Mouse (Mus musculus) cerebellum, postnatal 10 days (tissue): ENCODE data around the gene T2.
"Not testable (repeated sequence)": the region's sequence is repeated elsewhere in the genome, so short reads cannot be mapped to it uniquely, and the experiment has no call there.

Experiments
- DNase-seq, 2 experiments: peaks; one replicate each; pipeline ENCODE4 v3.0.0; 2021; ENCODE audit warnings: mixed read lengths in 2 of 2

Gene T2

DNA sequence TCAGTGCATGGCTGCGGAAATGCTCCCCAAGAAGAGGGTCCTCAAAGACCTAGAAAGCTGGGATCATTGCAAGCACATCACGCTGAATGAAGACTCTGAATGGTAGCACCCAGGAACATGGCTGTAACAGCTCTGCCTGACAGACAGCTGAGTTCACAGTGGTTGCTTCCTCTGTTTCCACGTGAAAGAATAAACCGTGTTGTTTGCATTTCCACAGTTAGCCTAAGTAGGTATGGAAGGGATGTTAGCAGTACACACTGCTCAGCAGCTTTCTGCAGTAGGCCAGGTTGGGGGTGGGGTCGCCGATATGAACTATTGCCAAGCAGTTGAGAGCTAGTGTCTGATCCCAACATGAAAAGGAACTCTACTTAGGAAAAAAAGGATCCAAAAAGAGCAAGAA lies at the start of gene T2:
Gene T2, plus strand, starts transcription at position 301 of the 400 bp plus-strand sequence.
- DNase-seq, result no peak

DNA sequence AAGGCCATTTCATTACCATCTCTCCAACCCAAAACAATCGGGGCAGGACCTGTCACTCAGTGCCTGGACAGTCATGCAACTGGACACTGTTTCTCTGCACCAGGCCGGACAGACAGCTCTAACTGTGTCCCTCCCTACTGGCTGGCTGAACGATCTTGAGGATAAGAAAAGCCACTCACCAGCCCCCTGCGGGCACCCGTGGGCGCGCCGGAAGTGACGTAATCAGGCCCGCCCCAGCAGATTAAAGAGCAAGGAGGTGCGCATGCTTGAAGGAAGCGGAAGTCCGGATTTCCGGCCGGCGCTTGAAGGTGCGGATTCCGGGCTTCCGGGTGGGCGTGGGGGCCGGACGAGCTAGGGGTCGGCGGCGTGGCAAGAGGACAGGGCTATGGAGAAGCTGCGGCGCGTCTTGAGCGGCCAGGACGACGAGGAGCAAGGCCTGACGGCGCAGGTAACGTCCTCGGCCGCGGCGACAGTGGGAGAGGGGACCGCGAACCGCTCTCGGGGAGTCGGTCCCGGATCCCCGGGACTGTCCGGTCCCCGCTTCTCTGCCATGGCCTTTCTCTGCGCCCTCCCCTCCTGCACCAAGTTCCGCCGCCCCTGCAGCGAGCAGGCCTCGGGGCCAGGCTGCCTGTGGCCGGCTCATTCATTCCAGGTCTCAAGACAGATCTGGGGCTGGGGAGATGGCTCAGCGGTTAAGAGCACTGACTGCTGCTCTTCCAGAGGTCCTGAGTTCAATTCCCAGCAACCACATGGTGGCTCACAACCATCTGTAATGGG lies 44.8 kb upstream of the T2 start, which contains the start of gene Sft2d1:
Gene Sft2d1, plus strand, starts transcription at position 265 of the 777 bp plus-strand sequence.
- DNase-seq, result peak; percentile 99

DNA sequence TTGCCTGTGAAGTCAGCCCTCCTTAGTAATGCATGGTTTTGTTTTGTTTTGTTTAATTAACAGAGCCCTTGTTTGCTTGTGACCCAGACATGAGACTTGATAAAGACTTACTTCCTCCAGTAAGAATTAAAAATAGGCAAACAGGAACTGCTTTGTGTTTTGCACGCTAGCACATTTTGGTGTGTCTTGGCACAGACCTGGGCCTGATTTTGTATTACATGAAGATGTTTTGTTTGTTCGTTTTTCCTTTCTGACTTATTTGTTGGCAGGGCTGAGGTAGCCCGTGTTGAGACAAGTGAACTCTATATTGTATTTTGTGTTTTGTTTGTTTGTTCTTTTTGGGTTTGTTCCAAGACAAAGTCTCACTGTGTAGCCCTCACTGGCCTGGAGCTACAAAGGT lies 44.0 kb upstream of the T2 start:
- no peak for DNase-seq

DNA sequence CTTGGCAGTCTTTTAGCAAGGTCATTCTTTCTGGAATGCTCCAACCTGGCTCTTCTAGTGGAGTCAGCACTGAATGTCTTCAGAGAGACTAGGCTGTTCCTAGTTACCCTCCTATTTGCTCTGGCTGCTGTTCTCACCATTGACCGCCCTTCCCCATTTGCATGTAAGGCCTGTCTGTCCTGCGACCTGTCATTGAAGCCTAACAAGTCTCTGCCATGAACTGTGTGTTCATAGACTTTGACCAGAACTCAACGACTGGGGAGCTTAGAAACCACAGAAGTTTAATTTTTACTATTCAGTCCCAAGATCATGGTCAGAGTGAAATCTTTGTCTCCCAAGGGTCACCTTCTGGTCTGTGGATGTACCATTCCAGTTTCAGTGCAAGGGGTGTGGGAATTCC lies 41.8 kb upstream of the T2 start:
- DNase-seq, result no peak

DNA sequence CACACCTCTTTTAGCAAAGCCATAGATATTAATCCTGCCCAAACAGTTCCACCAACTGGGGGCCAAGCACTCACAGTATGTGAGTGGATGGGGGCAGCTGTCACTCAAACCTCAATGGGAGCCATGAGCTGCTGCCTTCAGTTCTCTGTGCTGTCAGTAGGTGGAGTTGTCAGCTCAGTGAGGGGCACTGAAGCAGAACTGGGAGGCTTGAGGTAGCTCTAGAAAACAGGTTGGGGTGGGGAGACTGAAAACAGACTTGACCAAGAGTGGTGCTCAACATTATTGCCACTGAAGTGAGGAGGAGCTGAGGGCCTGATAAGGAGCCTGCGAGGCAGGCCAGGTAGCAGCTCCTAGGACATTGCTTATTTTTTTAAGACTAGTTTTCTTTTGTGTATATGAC lies 39.5 kb upstream of the T2 start:
- DNase-seq, result peak; percentile 54 to 55

DNA sequence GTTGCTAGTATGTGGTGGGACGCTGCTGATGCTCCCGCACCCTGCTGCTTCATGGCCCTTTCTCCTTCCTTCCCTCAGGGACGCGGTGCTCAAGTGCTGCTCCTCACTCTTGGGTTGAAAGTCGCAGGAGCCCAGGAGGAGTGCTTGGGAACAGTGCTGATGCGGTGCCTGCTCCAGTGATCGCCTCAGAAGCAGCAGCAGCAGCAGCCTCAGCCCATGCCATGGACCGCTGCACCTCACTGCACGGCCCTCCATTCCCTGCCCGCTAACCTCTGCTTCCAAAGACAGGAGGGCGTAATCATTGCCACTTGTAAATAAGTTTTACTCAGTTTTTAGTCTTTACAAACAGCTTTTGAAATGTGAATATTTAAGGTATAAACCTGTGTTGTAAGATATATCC lies 28.9 kb upstream of the T2 start:
- not testable (repeated sequence) for DNase-seq

DNA sequence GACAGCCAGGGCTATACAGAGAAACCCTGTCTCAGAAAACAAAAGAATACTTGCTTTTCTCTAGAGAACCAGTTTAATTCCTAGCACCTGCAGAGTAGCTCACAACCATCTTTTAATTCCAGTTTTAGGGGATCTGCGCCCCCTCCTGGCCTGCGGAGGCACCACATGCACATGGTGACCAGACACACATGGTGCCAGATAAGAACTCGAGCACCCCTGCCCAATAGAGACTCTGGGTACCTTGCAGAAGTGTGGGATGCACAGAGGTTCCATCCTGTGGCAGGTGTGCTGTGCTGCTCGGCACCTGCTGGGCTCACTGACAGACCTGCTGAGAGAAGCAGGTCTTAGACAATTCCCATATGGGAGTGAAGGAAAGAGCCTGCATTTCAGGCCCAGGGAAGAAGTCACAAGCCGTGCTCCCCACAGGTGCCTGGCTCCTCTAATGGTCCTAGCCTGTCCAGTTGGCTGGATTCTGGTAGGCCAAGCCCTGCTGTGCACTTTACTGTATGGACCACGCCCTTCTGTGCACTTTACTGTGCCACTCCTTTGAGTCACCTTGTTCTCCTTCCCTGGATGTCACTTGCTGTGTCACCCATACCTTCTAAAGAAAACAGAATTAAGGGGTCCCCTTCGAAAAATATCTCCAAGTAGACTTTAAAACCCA lies 27.1 kb upstream of the T2 start:
- DNase-seq, result peak; percentile 46 to 57

DNA sequence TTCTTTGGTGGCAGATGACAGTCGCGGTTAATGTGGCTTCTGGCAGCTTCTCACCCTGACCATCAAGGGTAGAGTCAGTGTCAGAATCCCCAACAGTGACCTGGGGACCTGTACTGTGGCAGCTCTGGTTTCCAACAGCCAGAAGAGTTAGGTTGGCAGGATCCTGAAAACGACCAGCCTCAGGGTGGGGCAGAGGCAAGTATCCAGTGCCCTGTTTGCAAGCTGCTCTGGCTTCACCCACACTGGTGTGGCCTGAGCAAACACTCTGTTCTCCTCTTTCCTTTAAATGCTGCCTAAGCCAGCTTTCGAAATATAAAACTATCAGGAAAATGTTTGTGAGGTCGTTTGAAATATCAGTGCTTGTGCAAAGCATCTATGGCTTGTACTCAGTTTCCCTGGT lies 25.2 kb upstream of the T2 start:
- no peak for DNase-seq

DNA sequence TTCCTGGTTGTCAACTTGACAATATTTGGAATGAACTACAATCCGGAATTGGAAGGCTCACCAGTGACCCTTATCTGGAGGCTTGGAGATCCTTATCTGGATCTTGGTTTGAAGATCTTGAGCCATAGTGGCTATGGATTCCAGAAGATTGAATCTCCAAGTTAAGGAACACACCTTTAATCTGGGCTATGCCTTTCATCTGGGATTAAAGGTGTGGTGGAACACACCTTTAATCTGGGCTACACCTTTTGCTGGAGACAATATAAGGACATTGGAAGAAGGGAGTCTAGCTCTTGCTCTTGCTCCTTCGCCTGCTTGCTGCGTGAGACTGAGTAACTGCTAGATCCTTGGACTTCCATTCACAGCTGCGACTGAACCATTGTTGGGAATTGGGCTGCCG lies 18.6 kb upstream of the T2 start, which contains the start of gene Prr18:
Gene Prr18, plus strand, starts transcription at position 301 of the 400 bp plus-strand sequence.
- DNase-seq, result not testable (repeated sequence)

DNA sequence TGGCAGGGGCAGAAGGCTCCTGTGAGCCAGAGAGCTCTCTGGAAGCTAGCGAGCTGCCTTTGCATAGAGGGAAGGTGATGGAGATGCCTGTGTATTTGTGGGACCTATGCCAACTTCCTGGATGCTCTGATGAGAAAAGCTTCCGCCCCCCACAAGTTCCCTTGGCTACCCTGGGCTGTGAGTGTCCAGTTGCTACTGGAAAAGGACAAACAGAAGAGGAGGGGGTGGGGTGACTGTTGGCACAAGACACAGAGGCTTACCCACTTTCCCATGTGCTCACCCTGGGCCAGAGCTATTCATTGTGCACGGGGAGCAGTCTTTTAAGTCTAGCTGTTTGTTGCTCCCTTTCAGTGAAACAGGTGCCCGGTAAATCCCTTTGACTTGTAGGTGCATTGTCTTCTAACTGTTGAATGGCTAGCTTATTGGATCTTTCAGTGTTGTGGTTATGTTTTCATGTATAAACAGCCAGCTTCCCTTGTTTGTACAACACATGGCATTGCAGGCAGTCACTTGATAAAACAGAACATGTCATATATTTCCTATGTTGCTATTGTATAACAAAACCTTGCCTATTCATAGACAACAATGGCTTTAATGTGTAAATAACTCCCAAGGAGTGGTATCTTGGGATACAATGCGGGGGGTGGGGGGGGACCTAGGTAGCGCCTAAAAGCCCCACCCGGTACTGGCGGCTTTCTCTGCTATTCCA lies 16.0 kb upstream of the T2 start:
- DNase-seq, result peak; percentile 80

DNA sequence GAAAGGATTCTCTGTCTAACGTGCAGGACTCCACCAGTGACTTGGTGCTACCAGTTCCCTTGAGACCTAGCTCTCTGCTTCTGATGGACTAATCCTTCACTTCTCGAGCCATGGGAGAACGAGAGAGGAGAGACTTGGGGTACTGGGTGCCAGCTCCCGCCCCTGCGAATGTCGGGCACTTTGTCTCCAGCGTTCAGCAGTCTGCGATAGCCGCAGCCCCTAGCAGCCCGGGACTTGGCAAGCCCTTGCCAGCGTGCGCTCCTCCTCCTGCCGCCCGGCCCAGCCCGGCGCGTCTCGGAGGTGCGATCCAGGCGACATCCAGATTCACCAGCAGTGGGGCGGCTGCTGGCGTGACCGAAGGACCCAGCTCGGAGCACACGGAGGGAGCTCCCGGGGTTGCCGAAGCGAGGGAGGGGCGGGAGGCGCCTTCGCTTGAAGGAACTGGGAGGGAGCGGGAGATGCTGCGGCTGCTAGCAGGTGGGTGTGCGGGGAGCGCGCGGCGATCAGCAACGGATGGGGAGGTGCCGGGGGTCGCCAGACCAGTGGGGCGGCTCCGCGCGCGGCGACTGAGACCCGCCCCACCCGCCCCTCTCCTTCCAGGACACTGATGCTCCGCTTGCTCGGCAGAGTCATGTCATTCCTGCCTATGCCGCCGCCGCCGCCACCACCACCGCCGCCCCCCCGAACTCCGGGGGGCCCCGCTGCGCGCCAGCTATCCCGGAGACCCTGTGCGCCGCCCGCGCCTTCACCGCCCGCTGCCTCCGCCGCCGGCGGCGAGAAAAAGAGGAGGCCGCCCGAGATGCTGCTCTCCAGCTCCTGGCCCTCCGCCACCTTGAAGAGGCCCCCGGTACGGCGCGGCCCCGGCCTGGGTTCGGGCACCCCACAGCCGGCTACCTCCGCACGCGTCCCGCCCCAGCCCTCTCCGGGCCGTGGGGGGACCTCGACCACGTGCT lies 15.1 kb upstream of the T2 start:
- DNase-seq, result peak; percentile 84 to 86

DNA sequence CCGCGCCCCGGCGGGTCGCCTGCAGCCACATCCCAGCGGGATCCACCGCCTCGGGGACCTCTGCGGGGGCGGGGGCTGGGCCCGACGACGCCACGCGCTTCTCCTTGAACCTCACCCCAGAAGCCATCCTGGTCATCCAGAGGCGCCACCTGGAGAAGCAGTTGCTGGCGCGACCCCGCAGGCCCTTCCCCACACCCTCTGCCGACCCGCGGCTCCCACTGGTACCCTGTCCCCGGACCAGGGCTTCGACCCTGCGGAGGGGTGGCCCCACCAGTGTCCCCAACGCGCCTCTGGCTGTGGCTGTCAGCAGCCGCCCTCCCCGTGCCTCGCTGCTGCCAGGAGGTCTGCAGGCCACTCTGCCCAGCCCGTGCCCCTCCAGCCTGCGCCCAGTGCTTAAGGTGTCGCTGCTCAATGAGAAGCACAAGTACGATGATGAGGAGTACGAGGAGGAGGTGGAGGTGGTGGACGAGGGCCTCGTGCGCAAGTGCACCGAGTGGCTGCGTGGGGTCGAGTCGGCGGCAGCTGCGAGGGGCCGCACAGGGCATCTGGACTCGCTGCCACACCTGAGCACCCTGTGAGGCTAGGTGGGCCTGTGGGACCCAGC lies 14.3 kb upstream of the T2 start:
- peak; percentile 36 to 77 for DNase-seq

DNA sequence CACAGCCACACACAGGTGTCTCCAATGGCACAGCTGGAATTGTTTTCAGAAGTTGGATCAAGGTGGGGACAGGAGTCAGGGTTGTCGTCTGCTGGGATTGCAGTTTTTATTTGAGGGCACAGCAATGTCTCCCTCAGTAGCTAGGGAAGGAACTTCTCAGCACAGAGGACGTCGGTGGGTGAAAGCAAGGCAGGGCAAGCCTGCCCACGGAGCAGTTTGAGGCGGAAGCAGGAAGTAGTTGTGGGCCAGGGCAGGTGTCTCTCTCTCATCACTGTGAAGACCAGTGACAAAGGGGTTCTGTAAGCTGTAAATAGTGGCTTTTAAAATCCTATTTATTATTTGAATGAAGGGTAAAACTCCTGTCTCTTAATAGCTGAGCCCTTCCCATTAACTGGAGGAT lies 13.1 kb upstream of the T2 start:
- no peak for DNase-seq

DNA sequence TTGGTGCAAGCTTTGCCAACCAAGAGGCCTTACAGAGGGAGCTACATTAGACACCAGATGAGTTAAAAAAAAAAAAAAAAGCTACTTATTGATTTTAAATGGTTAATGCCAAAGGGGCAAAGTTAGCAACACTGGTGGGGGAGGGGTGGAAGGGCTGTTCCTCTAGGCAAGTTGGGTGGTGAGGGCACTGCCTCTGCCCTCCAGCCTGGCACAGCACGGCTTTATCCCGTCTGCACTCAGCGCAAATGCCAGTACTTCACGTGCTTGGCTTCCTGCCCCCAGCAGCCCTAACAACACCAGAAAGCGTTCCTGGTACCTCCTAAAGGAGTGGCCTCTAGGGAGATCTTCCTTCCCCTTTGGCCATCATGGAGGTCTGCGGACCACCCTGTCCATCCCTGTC lies 12.4 kb upstream of the T2 start:
- peak; percentile 76 for DNase-seq

DNA sequence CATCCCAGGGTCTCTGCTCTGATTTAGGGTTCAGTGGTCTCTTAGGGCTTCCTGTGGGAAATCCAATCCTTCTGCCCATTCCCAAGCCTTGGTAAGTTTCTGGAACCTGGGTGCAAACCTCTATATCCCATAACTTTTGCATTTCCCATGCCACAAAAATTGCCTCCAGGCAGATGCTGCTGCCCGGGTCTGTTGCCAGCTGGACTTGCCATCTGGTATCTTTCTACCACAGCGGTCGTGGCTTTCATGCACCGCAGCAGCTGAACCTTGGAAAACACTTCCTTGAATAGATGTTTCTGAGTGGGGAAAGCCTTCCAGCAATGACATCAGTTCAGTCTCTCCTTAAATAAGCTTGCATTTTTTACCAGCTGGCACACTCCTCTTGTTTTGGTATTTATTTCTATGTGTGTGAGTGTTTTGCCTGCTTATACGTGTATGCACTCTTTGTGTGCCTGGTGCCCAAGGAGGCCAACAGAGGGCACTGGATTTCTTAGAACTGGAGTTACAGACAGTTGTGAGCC lies 8.0 kb upstream of the T2 start:
- peak; percentile 61 for DNase-seq

DNA sequence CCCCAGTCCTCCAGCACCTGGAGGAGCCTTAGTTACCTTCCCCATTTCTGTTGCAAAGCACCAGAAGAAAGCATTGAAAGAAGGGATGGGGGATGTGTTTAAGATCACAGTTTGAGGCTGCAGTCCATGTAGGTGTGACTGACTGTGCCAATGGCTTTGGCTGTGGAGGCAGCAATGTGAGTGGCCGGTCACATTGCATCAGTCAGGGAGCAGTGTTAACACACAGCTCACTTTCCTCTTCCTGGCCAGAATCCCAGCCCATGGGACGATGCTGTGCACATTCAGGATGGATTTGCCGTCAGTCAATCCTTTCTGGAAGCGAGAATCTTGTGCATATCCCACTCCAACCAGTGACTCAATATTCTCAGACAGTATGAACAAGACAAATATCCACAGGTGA lies 6.9 kb upstream of the T2 start:
- no peak for DNase-seq

DNA sequence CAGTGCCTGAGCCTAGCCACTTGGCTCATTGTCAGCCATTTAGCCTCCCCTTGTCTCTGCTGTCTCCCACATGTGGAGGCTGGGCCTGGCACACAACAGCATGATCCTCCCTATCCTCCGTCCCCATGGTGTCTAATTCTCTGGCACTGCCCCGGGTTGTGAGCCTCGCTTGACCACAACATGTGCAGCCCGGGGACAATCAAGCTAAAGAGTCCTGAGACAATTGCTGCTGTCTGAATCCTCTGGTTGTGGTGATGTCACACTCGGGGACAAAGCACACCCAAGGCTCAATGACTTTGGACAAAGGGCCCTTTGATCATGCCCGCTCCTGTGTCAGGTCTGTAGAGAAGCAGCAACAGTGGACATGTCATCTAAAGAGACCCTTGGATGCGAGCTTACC lies 4.7 kb upstream of the T2 start:
- no peak for DNase-seq

DNA sequence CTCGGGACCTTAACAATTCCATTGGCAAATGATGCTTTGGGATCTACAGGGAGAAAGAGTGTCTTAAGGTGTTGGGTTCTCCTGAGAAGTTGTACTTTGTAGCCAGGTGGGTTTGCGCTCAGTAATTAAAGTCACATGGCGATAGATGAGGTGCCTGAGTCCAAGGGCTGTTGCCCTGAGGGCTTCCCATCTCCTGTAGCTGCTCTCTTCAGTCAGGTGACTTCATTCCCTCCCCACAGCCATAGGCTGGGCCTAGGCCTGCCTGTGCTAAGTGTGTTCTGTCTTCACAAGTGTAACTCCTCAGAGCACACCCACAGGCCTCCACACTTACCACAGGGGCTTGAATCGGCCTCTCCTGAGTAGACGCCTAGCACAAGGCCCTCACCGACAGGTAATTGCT lies 1.7 kb downstream of the T2 start:
- DNase-seq, result no peak

DNA sequence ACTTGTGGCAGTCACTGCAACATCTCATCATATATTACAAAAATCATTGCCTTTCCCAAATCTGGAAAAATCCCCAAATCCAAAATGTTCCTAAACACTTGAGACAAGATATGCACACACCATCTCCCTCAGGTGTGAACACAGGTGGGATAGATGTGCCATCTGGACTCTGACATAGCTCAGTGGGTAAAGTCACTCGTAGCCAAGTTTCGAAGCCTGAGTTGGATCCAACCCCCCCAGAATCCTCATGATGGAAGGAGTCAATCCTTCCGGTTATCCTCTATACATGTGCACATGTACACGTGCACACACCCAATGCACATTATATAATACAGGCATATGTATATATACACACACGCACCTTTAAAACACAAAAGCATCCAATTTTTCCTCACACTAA lies 5.1 kb downstream of the T2 start:
- DNase-seq, result peak; percentile 55 to 59

DNA sequence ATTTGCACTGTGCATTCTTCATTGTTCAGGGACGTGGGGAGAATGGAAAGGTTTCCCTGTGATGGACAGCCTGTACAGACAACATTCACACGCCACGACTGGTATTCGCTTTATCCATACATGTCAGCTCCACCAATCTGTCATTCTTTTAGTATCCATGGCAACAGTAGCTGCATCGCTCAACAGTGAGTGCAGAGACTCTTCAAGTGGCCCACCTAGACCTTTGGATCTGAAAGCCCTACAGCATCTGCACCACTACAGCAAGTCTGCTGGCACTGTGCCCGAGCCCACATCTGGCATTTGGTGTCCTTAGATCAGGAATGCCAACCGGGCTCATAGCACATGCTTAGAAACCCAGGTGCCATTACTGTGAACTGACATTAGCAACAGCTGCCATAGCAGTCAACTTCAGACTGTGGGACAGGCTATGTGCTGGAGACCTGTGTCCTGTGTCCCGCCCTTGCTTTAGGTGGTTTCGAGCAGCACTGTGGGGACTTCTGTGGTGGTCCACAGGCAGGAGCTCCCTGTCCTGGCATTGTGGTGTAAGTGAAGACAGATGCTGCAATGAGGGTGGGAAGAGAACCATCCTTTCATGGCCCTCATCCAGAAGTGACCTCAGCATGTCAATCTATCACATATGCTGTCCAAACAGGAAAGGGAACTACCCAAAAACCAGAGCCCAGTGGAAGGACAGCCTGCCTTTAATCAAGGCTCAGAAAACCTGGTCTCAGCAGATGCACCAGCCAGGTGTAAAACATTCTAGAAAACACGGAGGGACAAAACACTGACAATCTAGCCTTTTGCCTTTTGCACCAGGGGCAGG lies 5.7 kb downstream of the T2 start:
- DNase-seq, result peak in 1 of 2 experiments; percentile 52
